Mouse (Mus musculus) right cerebral cortex, postnatal 25 days (tissue): ENCODE data around the gene Fnbp1.

Experiments
- DNase-seq: peaks from one replicate; pipeline ENCODE4 v3.0.0; 2022

Gene Fnbp1

DNA sequence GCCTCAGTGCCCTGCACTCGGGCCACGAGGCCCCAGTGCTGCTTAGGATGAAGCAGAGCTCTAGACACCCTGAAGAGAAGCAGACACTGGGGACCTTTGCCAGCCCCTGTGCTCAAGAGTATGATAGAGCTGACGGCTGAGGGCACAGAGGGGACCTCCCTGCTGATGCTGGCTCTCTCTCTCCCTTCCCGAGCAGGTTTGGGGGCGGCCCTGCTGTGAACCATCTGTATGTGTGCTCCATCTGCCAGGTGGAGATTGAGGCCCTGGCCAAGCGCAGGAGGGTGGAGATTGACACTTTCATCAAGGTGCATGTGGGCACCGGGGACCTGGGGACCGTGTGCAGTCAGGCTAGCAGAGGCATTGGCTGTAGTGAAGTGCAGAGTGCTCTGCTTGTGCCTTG lies 123.3 kb downstream of the Fnbp1 start:
- no peak for DNase-seq

DNA sequence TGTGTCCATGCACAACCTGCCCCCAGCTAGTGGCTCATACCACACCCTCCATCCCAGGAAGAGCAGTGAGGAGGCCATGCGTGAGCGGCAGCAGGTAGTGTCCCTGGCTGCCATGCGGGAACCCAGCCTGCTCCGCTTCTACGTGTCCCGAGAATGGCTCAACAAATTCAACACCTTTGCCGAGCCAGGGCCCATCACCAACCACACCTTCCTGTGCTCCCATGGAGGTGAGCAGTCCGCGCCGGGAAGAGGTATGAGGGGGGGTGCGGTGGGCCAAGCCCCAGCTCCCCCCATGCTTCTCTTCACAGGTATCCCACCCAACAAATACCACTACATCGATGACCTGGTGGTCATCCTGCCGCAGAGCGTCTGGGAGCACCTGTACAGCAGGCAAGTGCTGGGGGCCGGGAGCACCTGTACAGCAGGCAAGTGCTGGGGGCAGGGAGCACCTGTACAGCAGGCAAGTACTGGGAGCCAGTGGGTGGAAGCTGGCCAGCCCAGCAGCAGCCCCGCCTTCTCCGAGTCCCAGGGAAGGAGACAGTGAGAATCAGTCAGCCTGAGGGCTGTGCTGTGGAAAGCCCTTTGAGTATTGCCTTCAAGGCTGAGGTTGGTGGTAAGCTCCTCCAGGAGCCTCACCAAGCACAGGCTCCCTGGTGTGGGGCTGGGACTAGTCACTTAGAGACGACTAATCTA lies 124.0 kb downstream of the Fnbp1 start:
- DNase-seq: no peak

- no peak for DNase-seq
Observed at GRCm38 (mm10) chr2:31013371-31014120, 128.3 kb downstream of the Fnbp1 start.

- no peak for DNase-seq
Observed at GRCm38 (mm10) chr2:31007208-31007607, 134.6 kb downstream of the Fnbp1 start.

- no peak for DNase-seq
Observed at GRCm38 (mm10) chr2:31006434-31006833, 135.4 kb downstream of the Fnbp1 start.

GRCm38 (mm10) chr2:31005453-31005852 lies 136.4 kb downstream of the Fnbp1 start:
- no peak for DNase-seq

DNA sequence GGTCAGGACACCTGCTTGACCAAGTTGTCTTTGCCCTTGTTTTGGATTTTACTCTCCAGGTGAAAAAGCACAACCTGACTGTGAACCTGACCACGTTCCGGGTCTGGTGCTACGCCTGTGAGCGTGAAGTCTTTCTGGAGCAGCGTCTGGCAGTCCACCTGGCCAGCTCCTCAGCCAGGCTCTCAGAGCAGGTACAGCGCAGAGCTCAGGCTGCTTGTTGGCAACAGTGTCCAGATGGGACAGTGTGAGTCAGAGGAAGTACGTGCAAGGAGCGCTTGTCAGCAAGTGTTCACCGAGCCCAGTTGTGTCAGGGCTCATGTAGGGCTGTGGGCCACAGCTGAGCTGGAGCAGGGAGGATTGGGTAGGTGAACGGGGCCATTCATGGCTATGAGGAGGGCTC lies 139.0 kb downstream of the Fnbp1 start:
- DNase-seq: peak; percentile 32

- DNase-seq: no peak
Observed at GRCm38 (mm10) chr2:30998443-30999260, 143.2 kb downstream of the Fnbp1 start.

DNA sequence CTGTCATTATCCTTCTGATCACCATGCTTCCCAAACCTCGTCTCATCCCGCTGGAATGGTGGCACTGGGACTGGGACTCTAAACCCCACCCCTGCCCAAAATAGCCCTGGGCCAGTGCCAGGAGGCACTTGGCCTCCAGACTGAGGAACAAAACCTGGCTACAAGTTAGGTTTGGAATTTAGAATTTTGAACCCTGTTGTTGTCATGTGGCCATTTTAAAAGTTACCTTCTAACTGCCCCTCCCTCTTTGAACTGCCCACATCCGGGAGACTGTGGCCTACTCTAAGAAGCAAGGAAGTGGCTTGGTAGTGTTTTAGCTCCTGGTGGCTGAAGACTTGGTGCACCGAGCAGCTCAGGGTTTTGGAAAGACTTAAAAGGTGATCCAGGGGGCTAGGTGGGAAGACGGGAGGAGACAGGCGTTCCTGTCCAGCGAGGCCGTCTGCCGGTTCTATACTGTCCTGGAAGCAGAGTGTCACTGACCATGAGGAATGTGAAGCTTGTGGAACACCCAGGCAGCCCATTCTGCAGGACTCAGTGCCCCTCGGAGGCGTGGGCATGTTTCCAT lies 146.3 kb downstream of the Fnbp1 start:
- DNase-seq: no peak

DNA sequence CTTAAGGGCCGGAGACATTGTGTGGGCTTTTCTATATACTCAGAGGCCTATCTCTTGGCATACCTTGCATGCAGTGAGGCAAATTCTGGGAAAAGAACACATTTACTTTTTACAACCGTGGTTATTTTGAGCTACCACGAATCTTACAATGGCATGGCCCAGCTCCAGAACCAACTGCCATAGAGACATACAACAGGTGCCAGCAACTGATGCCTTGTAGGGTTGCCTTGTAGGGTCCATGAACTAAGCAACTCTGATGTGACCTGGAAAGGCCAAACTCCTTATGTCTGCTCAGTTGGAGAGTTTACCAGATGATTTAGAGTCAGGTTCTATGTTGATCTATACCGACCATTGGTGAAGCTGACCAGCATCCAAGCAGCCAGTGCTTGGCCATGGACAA lies 147.0 kb downstream of the Fnbp1 start:
- no peak for DNase-seq

GRCm38 (mm10) chr2:30990221-30990620 lies 151.6 kb downstream of the Fnbp1 start:
- DNase-seq: no peak

DNA sequence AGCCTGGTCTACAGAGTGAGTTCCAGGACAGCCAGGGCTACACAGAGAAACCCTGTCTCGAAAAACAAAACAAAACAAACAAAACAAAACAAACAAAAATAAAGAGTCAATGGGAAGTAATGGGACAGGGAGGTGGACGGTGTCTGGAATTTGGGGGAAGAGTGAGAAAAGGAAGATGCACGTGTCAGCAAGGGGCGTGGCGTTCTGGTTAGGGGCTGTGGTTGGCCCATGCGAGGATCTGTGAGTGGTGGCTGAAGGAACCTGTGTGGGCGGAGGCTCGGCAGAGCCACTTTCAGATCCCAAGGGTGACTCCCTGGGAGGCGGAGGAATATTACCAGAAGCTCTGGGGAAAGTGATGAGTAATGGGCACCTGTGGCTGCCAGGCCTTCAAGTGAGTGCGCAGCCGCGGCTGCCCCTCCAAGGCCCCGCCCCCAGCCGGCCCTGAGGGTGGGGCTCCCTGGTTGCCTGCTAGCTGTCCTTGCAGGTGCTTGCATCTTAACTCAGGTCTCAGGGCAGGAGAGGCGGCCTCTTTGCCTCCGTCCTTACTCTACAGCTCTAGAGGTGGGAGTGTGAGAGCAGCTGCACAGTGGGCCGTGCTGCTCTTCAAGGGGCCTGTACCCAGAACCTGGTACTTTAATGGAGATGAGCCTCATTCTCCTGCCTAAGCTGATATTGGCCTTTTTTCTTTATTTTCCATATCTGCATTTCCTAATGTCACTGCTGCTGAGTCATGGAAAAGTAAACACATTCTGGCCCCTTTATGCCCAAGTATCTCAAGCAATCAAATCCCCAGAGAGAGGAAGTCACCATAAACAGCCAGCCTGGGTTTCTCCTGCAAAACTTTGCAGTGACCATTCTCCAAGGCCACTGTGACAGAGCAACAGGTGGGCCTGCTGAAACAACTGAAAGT lies 156.4 kb downstream of the Fnbp1 start:
- DNase-seq: peak; percentile 51

- no peak for DNase-seq
Observed at GRCm38 (mm10) chr2:30983024-30983423, 158.8 kb downstream of the Fnbp1 start.

GRCm38 (mm10) chr2:30981790-30982513 lies 159.9 kb downstream of the Fnbp1 start, which contains the start of the genes BC005624 and Usp20:
BC005624 (minus strand) TSS chr2:30982201.
Usp20 (plus strand) TSS chr2:30982279.
- DNase-seq: peak; percentile 99
